Mouse (Mus musculus) midbrain, postnatal 0 days (tissue): ENCODE measurements at regions not wholly inside any gene's neighbourhood (a gene's known extent, or its start where the extent isn't known, plus 50 kb on each side); places are given as distances from the start of the nearest gene placed in this dataset.

Experiments
- ATAC-seq: fragments of 200-750 bp; cut with Nextera tagmentation; 2 replicates; pipeline ENCODE4 v1.8.0; 2017; ENCODE audit warnings: moderate number of reproducible peaks, mild to moderate bottlenecking, moderate TSS enrichment, moderate library complexity; ENCODE audit not compliant: low FRiP score
- DNase-seq: peaks from one replicate; pipeline ENCODE4 v3.0.0-alpha.2; 2015; ENCODE audit warnings: low spot score
- H3K27ac ChIP-seq: fragments of 300-500 bp; sonication (generic); 2 replicates; pipeline ENCODE4 v1.5.1; 2014; ENCODE audit warnings: low read depth, mild to moderate bottlenecking, low read length, mixed read lengths
- H3K27me3 ChIP-seq: fragments of 300-500 bp; sonication (generic); 2 replicates; pipeline ENCODE4 v1.6.1; 2014; ENCODE audit warnings: low read length, control low read depth, mixed read lengths; ENCODE audit not compliant: insufficient read depth
- H3K36me3 ChIP-seq: fragments of 300-500 bp; sonication (generic); 2 replicates; pipeline ENCODE4 v1.6.1; 2014; ENCODE audit warnings: low read length, control low read depth, mixed read lengths; ENCODE audit not compliant: insufficient read depth
- H3K4me1 ChIP-seq: fragments of 300-500 bp; sonication (generic); 2 replicates; pipeline ENCODE4 v1.6.1; 2014; ENCODE audit warnings: mild to moderate bottlenecking, control low read depth, antibody characterized with exemption, low read length, mixed read lengths; ENCODE audit not compliant: insufficient read depth
- H3K4me2 ChIP-seq: fragments of 300-500 bp; sonication (generic); 2 replicates; pipeline ENCODE4 v1.6.1; 2014; ENCODE audit warnings: low read depth, mild to moderate bottlenecking, low read length, mixed read lengths; ENCODE audit not compliant: poor library complexity, severe bottlenecking
- H3K4me3 ChIP-seq: fragments of 300-500 bp; sonication (generic); 2 replicates; pipeline ENCODE4 v1.5.1; 2014; ENCODE audit warnings: low read depth, mild to moderate bottlenecking, low read length, moderate library complexity
- H3K9ac ChIP-seq: fragments of 300-500 bp; sonication (generic); replicated peaks from 2 replicates; pipeline ENCODE4 v1.6.1; 2014; ENCODE audit warnings: mild to moderate bottlenecking, low read length, moderate library complexity, mixed read lengths; ENCODE audit not compliant: poor library complexity, severe bottlenecking
- H3K9me3 ChIP-seq: fragments of 300-500 bp; sonication (generic); 2 replicates; pipeline ENCODE4 v1.6.1; 2016; ENCODE audit warnings: low read length, control low read depth
- CTCF ChIP-seq: IDR thresholded peaks from 2 replicates; pipeline ENCODE4 v1.5.1; 2016; ENCODE audit warnings: antibody characterized with exemption, mild to moderate bottlenecking
- WGBS: fragments of 180-500 bp; shearing (Covaris S2); extraction: QIAGEN DNeasy Blood & Tissue Kit; methylation state at CpG from one replicate; pipeline ENCODE4 v1.1.7; 2014; 5-methylcytosine and 5-hydroxymethylcytosine counted together

DNA sequence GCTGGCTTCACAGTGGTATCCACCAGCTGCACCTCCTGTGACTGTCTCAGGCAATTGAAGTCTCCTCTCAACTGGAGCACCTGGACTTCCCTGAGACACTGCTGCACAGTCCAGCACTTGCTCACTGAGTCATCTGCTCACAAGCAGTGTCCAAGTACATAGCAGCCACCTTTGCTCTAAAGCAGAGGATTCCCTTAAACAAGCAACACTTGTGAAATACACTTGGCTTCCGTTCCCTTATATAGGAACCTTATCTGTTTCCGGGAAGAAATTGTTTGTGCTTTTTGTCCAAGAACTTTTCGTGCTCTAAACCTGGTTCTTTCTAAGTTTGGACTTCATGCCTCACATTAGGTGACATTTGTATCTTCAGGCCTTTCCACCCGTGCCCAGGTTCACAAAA is 229.3 kb downstream of the Gm4340 start:
- no peak for DNase-seq
- H3K4me1 ChIP-seq = no peaks in the 10 kb centered on the region
- no peaks in the 10 kb centered on the region for H3K36me3 ChIP-seq
- H3K27me3 ChIP-seq = no peaks in the 10 kb centered on the region
- no peak overlapping the region for H3K27ac ChIP-seq
- H3K9me3 ChIP-seq = no peaks in the 10 kb centered on the region
- no peak overlapping the region for H3K4me2 ChIP-seq
- TF ChIP-seq CTCF = no peak
- H3K9ac ChIP-seq = no peak overlapping the region
- H3K4me3 ChIP-seq = no peak overlapping the region
- ATAC-seq = no peak
- 84% methylated on average over 4 of the region's 4 CpGs for WGBS

GRCm38 (mm10) chr10:104423761-104424160 is 229.9 kb downstream of the Gm4340 start:
- ATAC-seq (no peak), DNase-seq (no peak)
- Histone ChIP-seq H3K27ac (no peak overlapping the region), H3K4me3 (no peak overlapping the region), H3K9ac (no peak overlapping the region), H3K4me1 (no peaks in the 10 kb centered on the region), H3K36me3 (no peaks in the 10 kb centered on the region), H3K27me3 (no peaks in the 10 kb centered on the region), H3K9me3 (no peaks in the 10 kb centered on the region), H3K4me2 (no peak overlapping the region)
- no peak for TF ChIP-seq CTCF

DNA sequence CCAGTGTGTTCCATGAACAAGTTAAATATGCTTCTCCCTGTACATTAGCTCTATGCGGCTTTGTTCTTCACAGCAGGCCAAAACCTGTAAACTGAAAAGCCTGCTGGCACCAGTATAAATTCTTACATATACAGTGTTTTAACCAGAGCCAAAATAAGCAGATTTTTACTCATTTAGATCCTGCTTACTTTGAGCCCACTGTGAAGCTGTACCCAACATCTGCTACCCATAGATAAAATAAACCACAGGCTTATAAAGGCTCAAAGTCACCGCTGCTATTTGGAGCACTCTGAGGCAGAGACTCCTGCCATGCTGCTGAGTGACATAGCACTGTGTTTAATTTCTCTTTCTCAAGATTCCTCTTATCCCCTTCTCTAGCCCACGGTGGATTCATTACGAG is 251.1 kb downstream of the Gm4340 start:
- Histone ChIP-seq H3K9ac (no peak overlapping the region), H3K9me3 (no peaks in the 10 kb centered on the region), H3K27ac (no peak overlapping the region), H3K4me3 (no peak overlapping the region), H3K36me3 (no peaks in the 10 kb centered on the region), H3K27me3 (no peaks in the 10 kb centered on the region), H3K4me2 (no peak overlapping the region), H3K4me1 (no peaks in the 10 kb centered on the region)
- ATAC-seq (no peak), DNase-seq (no peak)
- WGBS = 72% methylated on average over 4 of the region's 4 CpGs
- TF ChIP-seq CTCF = no peak

- H3K36me3 ChIP-seq = no peaks in the 10 kb centered on the region
- DNase-seq = peak; percentile 21
- H3K4me3 ChIP-seq = peak overlapping the region; percentile 12
- ATAC-seq = 0 out of 2 replicates have a peak, but pooled peaks have one; percentile 27
- no peaks in the 10 kb centered on the region for H3K4me1 ChIP-seq
- H3K4me2 ChIP-seq = peak overlapping the region; percentile 38
- no peak overlapping the region for H3K27ac ChIP-seq
- WGBS = 39% methylated on average over 14 of the region's 14 CpGs
- H3K27me3 ChIP-seq = no peaks in the 10 kb centered on the region
- peak overlapping the region; percentile 42; the same call in 1 of the 2 replicates for H3K9ac ChIP-seq
- no peak for TF ChIP-seq CTCF
- H3K9me3 ChIP-seq = no peaks in the 10 kb centered on the region
Observed at GRCm38 (mm10) chr10:104455549-104456351, 261.9 kb downstream of the Gm4340 start.

GRCm38 (mm10) chr10:104456352-104456725 is 262.5 kb downstream of the Gm4340 start:
- Histone ChIP-seq H3K9ac (peak overlapping the region; percentile 42; the same call in 1 of the 2 replicates), H3K4me1 (no peaks in the 10 kb centered on the region), H3K27ac (no peak overlapping the region), H3K4me3 (peak overlapping the region; percentile 12), H3K4me2 (peak overlapping the region; percentile 38), H3K36me3 (no peaks in the 10 kb centered on the region), H3K27me3 (no peaks in the 10 kb centered on the region), H3K9me3 (no peaks in the 10 kb centered on the region)
- TF ChIP-seq CTCF = no peak
- DNase-seq (no peak), ATAC-seq (no peak)
- WGBS = 33% methylated on average over 5 of the region's 5 CpGs

DNA sequence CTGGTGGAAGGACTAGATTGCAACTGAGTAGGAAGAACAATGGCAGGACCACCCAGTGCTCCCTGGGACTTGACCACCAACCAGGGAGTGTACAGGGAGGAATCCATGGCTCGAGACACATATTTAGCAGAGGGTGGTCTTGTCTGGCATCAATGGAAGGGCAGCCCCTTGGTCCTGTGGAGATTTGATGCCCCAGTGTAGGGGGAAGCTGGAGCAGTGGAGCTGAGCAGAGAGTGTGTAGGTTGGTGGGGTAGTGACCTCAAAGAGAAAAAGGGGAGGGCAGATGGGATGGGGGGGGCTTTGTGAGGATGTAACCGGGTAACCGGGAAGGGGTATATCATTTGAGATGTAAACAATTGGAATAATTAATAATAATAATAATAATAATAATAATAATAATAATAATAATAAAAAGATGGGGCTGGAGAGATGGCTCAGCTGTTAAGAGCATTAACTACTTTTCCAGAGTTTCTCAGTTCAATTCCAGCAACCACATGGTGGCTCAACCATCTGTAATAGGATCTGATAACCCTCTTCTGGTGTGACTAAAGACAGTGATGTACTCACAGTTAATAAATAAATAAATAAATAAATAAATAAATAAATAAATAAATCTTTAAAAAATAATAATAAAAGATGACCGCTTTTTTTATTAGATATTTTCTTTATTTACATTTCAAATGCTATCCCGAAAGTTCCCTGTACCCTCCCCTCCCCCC is 292.5 kb downstream of the Gm4340 start:
- no peaks in the 10 kb centered on the region for H3K4me1 ChIP-seq
- H3K27me3 ChIP-seq = no peaks in the 10 kb centered on the region
- TF ChIP-seq CTCF = no peak
- no peak overlapping the region for H3K27ac ChIP-seq
- no peak overlapping the region for H3K4me2 ChIP-seq
- H3K36me3 ChIP-seq = no peaks in the 10 kb centered on the region
- H3K9me3 ChIP-seq = no peaks in the 10 kb centered on the region
- DNase-seq = no peak
- WGBS = 91% methylated on average over 5 of the region's 5 CpGs
- no peak overlapping the region for H3K4me3 ChIP-seq
- no peak for ATAC-seq
- H3K9ac ChIP-seq = no peak overlapping the region
